Mouse (Mus musculus) testis, postnatal 14 days (tissue): ENCODE data around the gene Ccdc169.
"Not testable (repeated sequence)": the region's sequence is repeated elsewhere in the genome, so short reads cannot be mapped to it uniquely, and the experiment has no call there.

Source experiments
- DNase-seq: peaks from one replicate; pipeline ENCODE4 v3.0.0; 2021; ENCODE audit warnings: low spot score

Gene Ccdc169

GRCm38 (mm10) chr3:55195581-55196327 is 58.6 kb downstream of the Ccdc169 start:
- no peak for DNase-seq

- no peak for DNase-seq
Observed at GRCm38 (mm10) chr3:55196328-55196710, 59.2 kb downstream of the Ccdc169 start.

GRCm38 (mm10) chr3:55203621-55204020 is 66.5 kb downstream of the Ccdc169 start:
- DNase-seq: not testable (repeated sequence)

GRCm38 (mm10) chr3:55206413-55206812 is 69.3 kb downstream of the Ccdc169 start:
- DNase-seq: no peak

- DNase-seq: no peak
Observed at GRCm38 (mm10) chr3:55207665-55208064, 70.5 kb downstream of the Ccdc169 start.

GRCm38 (mm10) chr3:55212254-55212653 is 75.1 kb downstream of the Ccdc169 start:
- DNase-seq: no peak

- DNase-seq: no peak
Observed at GRCm38 (mm10) chr3:55213785-55214184, 76.6 kb downstream of the Ccdc169 start.

- no peak for DNase-seq
Observed at GRCm38 (mm10) chr3:55214413-55214812, 77.3 kb downstream of the Ccdc169 start.

GRCm38 (mm10) chr3:55222502-55222901 is 85.4 kb downstream of the Ccdc169 start:
- no peak for DNase-seq
